Mouse (Mus musculus): ENCODE results near the gene Epha1.

The Epha1 gene

GRCm38 (mm10) chr6:42354076-42355019, 18.7 kb downstream of the Epha1 start:
- peak in 1 of 2 experiments; percentile 58 for DNase-seq (ENCODE audit: low spot score in 2 of 2)

- DNase-seq (ENCODE audit: low spot score in 2 of 2) = peak in 1 of 2 experiments; percentile 46
These were observed 19.9 kb downstream of the Epha1 start for GRCm38 (mm10) chr6:42353180-42353579.

GRCm38 (mm10) chr6:42352486-42352846, 20.6 kb downstream of the Epha1 start:
- DNase-seq (ENCODE audit: low spot score in 2 of 2) = no peak

GRCm38 (mm10) chr6:42351776-42352485, 21.1 kb downstream of the Epha1 start:
- DNase-seq (ENCODE audit: low spot score in 2 of 2) = peak in 1 of 2 experiments; percentile 34

GRCm38 (mm10) chr6:42350968-42351775, 21.9 kb downstream of the Epha1 start:
- DNase-seq (ENCODE audit: low spot score in 2 of 2) = peak in 1 of 2 experiments; percentile 7

- DNase-seq (ENCODE audit: low spot score in 2 of 2) = peak; percentile 85 to 86
These were observed 22.8 kb downstream of the Epha1 start for GRCm38 (mm10) chr6:42350021-42350967.

- DNase-seq (ENCODE audit: low spot score in 2 of 2) = peak; percentile 96 to 98
These were observed 23.5 kb downstream of the Epha1 start, which contains the start of gene Zyx for GRCm38 (mm10) chr6:42349426-42350020. Zyx (plus strand) TSS chr6:42349630.

GRCm38 (mm10) chr6:42349006-42349425, 24.1 kb downstream of the Epha1 start:
- peak; percentile 83 to 88 for DNase-seq (ENCODE audit: low spot score in 2 of 2)

GRCm38 (mm10) chr6:42348281-42349005, 24.6 kb downstream of the Epha1 start:
- DNase-seq (ENCODE audit: low spot score in 2 of 2) = no peak

GRCm38 (mm10) chr6:42344255-42344654, 28.8 kb downstream of the Epha1 start:
- no peak for DNase-seq (ENCODE audit: low spot score in 2 of 2)

GRCm38 (mm10) chr6:42343361-42344120, 29.5 kb downstream of the Epha1 start:
- DNase-seq (ENCODE audit: low spot score in 2 of 2) = no peak

- no peak for DNase-seq (ENCODE audit: low spot score in 2 of 2)
These were observed 30.9 kb downstream of the Epha1 start for GRCm38 (mm10) chr6:42342171-42342570.

GRCm38 (mm10) chr6:42339981-42340380, 33.1 kb downstream of the Epha1 start:
- no peak for DNase-seq (ENCODE audit: low spot score in 2 of 2)

- DNase-seq (ENCODE audit: low spot score in 2 of 2) = no peak
These were observed 33.9 kb downstream of the Epha1 start for GRCm38 (mm10) chr6:42339189-42339588.

GRCm38 (mm10) chr6:42330946-42331345, 42.1 kb downstream of the Epha1 start:
- no peak for DNase-seq (ENCODE audit: low spot score in 2 of 2)

- no peak for DNase-seq (ENCODE audit: low spot score in 2 of 2)
These were observed 42.9 kb downstream of the Epha1 start for GRCm38 (mm10) chr6:42330216-42330615.

GRCm38 (mm10) chr6:42328757-42329156, 44.3 kb downstream of the Epha1 start:
- DNase-seq (ENCODE audit: low spot score in 2 of 2) = no peak

GRCm38 (mm10) chr6:42326509-42326908, 46.6 kb downstream of the Epha1 start:
- no peak for DNase-seq (ENCODE audit: low spot score in 2 of 2)

- DNase-seq (ENCODE audit: low spot score in 2 of 2) = peak; percentile 55 to 79
These were observed 47.8 kb downstream of the Epha1 start for GRCm38 (mm10) chr6:42325268-42325609.
